Mouse (Mus musculus): ENCODE measurements around the gene Zfp423.

Zfp423 gene

GRCm38 (mm10) chr8:87660916-87661910, 298.2 kb downstream of the Zfp423 start:
- DNase-seq = peak; percentile 51

GRCm38 (mm10) chr8:87660029-87660915, 299.1 kb downstream of the Zfp423 start:
- DNase-seq = no peak

GRCm38 (mm10) chr8:87657488-87657887, 301.9 kb downstream of the Zfp423 start:
- no peak for DNase-seq

GRCm38 (mm10) chr8:87656484-87657230, 302.7 kb downstream of the Zfp423 start:
- DNase-seq = peak; percentile 91

GRCm38 (mm10) chr8:87655946-87656345, 303.4 kb downstream of the Zfp423 start:
- no peak for DNase-seq

GRCm38 (mm10) chr8:87647781-87648180, 311.6 kb downstream of the Zfp423 start:
- DNase-seq = no peak

- DNase-seq = peak; percentile 58
Observed at GRCm38 (mm10) chr8:87645829-87646483, 313.4 kb downstream of the Zfp423 start.

- DNase-seq = no peak
Observed at GRCm38 (mm10) chr8:87645371-87645770, 314.0 kb downstream of the Zfp423 start.

GRCm38 (mm10) chr8:87640930-87641329, 318.5 kb downstream of the Zfp423 start:
- peak; percentile 53 for DNase-seq

GRCm38 (mm10) chr8:87636226-87636742, 323.1 kb downstream of the Zfp423 start:
- DNase-seq = no peak

- no peak for DNase-seq
Observed at GRCm38 (mm10) chr8:87631776-87632175, 327.6 kb downstream of the Zfp423 start.

- DNase-seq = no peak
Observed at GRCm38 (mm10) chr8:87629656-87630055, 329.7 kb downstream of the Zfp423 start.

- no peak for DNase-seq
Observed at GRCm38 (mm10) chr8:87621181-87621580, 338.2 kb downstream of the Zfp423 start.

- no peak for DNase-seq
Observed at GRCm38 (mm10) chr8:87620225-87620624, 339.2 kb downstream of the Zfp423 start.

- no peak for DNase-seq
Observed at GRCm38 (mm10) chr8:87619529-87619928, 339.9 kb downstream of the Zfp423 start.

- DNase-seq = peak; percentile 47
Observed at GRCm38 (mm10) chr8:87619118-87619517, 340.3 kb downstream of the Zfp423 start.

- DNase-seq = no peak
Observed at GRCm38 (mm10) chr8:87613701-87614100, 345.7 kb downstream of the Zfp423 start.
